Mouse (Mus musculus): ENCODE measurements around the gene Crls1. TPM values are rescaled to one million over a fixed set of nuclear protein-coding genes. Genes with fewer than 3 reads are reported as not detected.
A peak's percentile ranks its signal among the peaks of the same experiment; 100 is the strongest.

Gene Crls1
- 28.3 TPM in 2 replicates for polyA plus RNA-seq (2012; rRNA removed)

DNA sequence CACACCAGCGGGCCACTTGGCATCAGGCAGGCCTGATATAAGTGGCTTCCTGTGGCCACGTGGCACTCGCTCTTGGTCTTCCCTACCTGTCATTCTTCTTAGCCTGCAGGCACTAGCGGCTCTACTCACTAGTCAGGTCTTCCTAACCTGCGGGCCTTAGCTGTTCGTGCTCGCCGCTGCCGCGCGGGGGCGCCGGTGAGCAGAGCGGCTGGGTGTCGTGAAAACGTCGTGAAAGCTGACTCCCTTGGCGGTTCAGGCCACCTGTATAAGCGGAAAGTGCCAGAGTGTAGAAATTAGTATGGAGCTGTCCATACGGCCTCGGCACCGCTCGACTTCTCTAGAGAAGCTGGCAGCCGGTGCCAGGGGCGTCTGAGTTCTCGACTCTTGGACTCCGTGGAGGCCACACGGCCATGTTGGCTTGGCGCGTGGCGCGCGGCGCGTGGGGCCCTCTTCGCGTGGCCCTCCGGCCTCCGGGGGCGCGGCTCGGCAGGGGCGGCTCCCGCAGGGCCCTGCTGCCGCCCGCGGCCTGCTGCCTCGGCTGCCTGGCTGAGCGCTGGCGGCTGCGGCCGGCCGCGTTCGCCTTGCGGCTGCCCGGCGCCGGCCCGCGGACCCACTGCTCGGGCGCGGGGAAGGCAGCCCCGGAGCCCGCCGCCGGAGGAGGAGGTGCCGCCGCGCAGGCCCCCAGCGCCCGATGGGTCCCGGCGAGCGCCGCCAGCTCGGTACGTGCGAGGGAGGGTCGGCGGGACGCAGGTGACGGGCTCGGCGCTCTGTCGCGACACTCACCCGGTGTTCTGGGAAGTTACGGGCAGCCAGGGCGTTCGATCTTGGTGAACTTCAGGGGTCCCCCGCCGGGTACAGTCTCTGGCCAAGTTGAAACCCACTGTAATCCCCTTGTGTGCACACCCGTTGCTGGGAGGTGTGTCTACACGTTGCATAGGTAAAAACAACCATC, at the start of gene Crls1:
Gene Crls1 (plus strand): TSS at position 260 of the 952 bp plus-strand sequence.
- Histone ChIP-seq H3K4me1 (ENCODE audit: control insufficient read depth, insufficient read depth, low read length) (peaks cover 6% of the 10 kb centered on the region), H3K27ac (ENCODE audit: insufficient read depth, low read length) (no peak within 1 kb of the TSS), H3K4me3 (ENCODE audit: insufficient read depth, low read length) (peak within 1 kb of the TSS; percentile 94)
- TF ChIP-seq POLR2A (IDR thresholded peaks at IDR 0.05; ENCODE audit: extremely low read depth, insufficient read depth, low read length) (peak; percentile 63), CTCF (IDR thresholded peaks at IDR 0.05; ENCODE audit: extremely low read depth, insufficient read depth, low read length) (peak; percentile 71)

DNA sequence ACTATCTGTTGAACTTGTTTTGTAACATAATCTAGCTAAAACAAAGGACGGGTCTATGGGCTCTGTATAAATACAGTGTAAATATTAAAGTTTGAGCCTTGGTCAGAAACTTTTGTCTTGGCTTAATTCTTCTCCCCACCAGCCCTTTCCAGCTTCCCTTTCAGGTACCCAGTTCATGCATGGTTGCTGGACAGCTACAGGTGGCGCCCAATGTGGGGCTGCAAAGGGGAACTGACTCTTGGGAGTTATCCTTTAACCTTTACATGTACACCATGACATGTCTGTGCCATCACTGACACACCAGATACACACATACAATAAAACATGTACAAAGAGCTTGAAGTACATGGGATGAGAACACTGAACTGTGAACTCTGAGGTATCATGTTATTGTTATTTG, 43.5 kb upstream of the Crls1 start:
- no peak for TF ChIP-seq CTCF (IDR thresholded peaks at IDR 0.05; ENCODE audit: extremely low read depth, insufficient read depth, low read length)
- no peak for TF ChIP-seq POLR2A (IDR thresholded peaks at IDR 0.05; ENCODE audit: extremely low read depth, insufficient read depth, low read length)
- no peak overlapping the region for H3K4me3 ChIP-seq (ENCODE audit: insufficient read depth, low read length)
- H3K27ac ChIP-seq (ENCODE audit: insufficient read depth, low read length): no peak overlapping the region
- H3K4me1 ChIP-seq (ENCODE audit: control insufficient read depth, insufficient read depth, low read length): no peaks in the 10 kb centered on the region

DNA sequence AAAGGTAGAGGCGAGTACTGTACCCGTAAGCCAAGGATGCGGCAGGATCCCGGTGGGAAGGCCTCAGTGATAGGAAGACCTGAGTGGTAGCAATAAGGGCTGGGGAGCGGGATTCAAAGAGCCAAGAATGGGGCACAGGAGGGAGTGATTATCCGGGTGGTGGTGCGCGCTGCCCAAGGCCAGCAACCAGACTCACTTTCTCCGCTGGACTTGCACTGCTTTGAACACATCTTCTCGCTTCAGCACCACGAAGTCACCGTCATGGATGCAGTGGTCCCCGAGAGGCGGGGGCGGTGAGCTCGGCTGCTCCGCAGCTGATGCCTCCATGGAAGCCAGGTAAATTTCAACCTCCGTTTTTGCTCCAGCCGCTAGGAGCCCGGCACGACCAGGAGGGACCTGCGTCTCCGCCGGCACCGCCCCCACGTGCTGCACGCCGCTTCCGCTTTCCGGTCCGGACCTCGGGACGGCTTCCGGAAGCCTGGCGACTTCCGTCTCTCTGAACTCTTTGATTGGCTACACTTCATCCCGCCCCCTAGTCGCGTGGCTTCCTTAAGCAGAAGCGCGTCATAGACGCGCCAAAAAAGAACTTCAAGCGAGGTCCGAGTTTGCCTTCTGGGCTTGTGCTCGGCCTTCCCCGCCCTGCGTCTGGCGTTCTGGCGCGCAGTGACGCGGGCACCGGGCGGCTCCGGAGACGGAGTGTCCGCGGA, 30.7 kb upstream of the Crls1 start, which contains the start of the genes Trmt6 and Mcm8:
Gene Trmt6 (minus strand): TSS at position 448 of the 707 bp plus-strand sequence.
Gene Mcm8 (plus strand): TSS at position 534 of the 707 bp plus-strand sequence.
- peak within 1 kb of the TSS; percentile 89 for H3K4me3 ChIP-seq (ENCODE audit: insufficient read depth, low read length)
- no peak within 1 kb of the TSS for H3K27ac ChIP-seq (ENCODE audit: insufficient read depth, low read length)
- peaks cover 3% of the 10 kb centered on the region; the same call in 1 of the 2 replicates for H3K4me1 ChIP-seq (ENCODE audit: control insufficient read depth, insufficient read depth, low read length)
- TF ChIP-seq POLR2A (IDR thresholded peaks at IDR 0.05; ENCODE audit: extremely low read depth, insufficient read depth, low read length) (peak; percentile 53; the same call in 1 of the 2 replicates), CTCF (IDR thresholded peaks at IDR 0.05; ENCODE audit: extremely low read depth, insufficient read depth, low read length) (no peak)

DNA sequence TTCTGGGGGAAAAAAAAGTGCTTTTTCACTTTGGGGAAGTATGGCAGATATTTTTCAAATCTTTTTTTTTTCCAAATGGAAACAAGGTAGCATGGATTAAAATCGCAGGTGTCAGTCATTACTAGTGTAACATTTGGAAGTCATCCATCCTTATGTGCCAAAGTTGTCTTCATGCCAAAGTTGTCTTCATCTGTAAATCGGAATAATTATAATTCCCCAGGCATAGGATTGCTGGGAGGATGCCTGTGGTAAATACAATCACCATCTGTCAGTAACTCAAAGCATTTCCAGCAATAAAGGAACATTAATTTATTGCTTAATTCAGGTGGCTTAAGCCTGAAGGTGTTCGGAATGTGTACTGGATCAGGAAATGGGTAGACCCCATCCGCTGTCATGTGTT, 5.4 kb upstream of the Crls1 start:
- Histone ChIP-seq H3K27ac (ENCODE audit: insufficient read depth, low read length) (no peak overlapping the region), H3K4me1 (ENCODE audit: control insufficient read depth, insufficient read depth, low read length) (no peaks in the 10 kb centered on the region), H3K4me3 (ENCODE audit: insufficient read depth, low read length) (no peak overlapping the region)
- no peak for TF ChIP-seq CTCF (IDR thresholded peaks at IDR 0.05; ENCODE audit: extremely low read depth, insufficient read depth, low read length)
- TF ChIP-seq POLR2A (IDR thresholded peaks at IDR 0.05; ENCODE audit: extremely low read depth, insufficient read depth, low read length): no peak

DNA sequence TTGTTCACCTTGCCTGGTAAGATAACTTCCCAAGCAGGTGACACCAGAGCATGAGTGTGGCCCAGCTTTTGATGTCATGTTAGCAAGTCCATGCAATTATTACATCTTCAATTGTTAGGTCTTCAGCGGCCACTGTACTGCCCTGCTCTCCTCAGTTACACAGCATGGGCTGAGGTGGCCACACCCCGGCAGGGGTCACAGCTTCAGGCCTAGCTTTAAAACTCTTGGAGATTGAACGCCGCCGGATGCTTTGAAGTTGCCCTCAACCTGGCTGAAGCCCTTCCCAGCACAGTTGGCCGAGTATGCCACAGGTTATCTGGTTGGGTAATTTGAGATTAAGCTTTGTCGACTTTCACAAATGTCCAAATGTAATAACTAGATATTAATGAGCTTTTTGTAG, 1.1 kb downstream of the Crls1 start:
- no peak overlapping the region for H3K27ac ChIP-seq (ENCODE audit: insufficient read depth, low read length)
- H3K4me1 ChIP-seq (ENCODE audit: control insufficient read depth, insufficient read depth, low read length): peaks cover 6% of the 10 kb centered on the region
- no peak for TF ChIP-seq POLR2A (IDR thresholded peaks at IDR 0.05; ENCODE audit: extremely low read depth, insufficient read depth, low read length)
- no peak for TF ChIP-seq CTCF (IDR thresholded peaks at IDR 0.05; ENCODE audit: extremely low read depth, insufficient read depth, low read length)
- H3K4me3 ChIP-seq (ENCODE audit: insufficient read depth, low read length): peak overlapping the region; percentile 94

DNA sequence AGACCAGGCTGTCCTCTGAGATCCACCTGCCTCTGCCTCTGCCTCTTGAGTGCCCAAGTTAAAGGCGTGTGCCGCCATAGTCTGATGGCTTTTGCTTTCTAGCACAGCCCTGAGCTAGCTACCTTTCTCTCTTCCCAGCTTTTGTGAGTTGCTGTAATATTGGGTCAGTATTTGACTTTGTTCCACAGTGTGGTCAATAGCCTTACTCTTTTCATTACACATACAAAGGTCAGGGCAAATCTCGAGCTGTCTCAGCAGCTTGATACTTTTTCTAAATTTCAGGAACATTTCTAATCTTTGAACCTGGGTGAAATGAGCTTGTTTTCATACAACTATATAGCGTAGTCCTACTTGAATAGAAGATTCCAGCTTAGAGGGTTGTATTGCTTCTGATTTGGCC, 1.9 kb downstream of the Crls1 start:
- TF ChIP-seq POLR2A (IDR thresholded peaks at IDR 0.05; ENCODE audit: extremely low read depth, insufficient read depth, low read length) (no peak), CTCF (IDR thresholded peaks at IDR 0.05; ENCODE audit: extremely low read depth, insufficient read depth, low read length) (no peak)
- H3K4me3 ChIP-seq (ENCODE audit: insufficient read depth, low read length): peak overlapping the region; percentile 94; the same call in 1 of the 2 replicates
- no peak overlapping the region for H3K27ac ChIP-seq (ENCODE audit: insufficient read depth, low read length)
- H3K4me1 ChIP-seq (ENCODE audit: control insufficient read depth, insufficient read depth, low read length): peaks cover 6% of the 10 kb centered on the region

DNA sequence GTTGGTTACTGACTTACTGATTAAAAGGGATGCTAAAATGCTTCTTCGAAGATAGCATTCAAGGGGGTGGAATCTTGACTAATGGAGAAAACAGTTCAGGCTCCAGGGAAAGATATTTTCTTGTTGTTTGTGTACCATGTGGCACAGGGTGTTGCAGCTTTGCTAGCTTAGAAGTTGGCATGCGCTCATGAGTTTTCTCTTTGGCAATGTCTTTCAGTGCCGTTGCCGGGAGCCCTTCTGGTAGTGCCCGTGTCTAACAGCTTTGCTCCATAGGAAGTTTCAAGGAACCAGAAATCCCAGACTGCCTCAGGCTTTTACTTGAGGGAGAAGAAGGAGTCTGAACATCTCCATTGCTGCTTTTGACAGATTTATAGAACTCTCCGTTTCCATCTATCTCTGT, 2.7 kb downstream of the Crls1 start:
- H3K4me3 ChIP-seq (ENCODE audit: insufficient read depth, low read length): no peak overlapping the region
- TF ChIP-seq POLR2A (IDR thresholded peaks at IDR 0.05; ENCODE audit: extremely low read depth, insufficient read depth, low read length) (no peak), CTCF (IDR thresholded peaks at IDR 0.05; ENCODE audit: extremely low read depth, insufficient read depth, low read length) (no peak)
- H3K4me1 ChIP-seq (ENCODE audit: control insufficient read depth, insufficient read depth, low read length): peaks cover 6% of the 10 kb centered on the region
- no peak overlapping the region for H3K27ac ChIP-seq (ENCODE audit: insufficient read depth, low read length)

DNA sequence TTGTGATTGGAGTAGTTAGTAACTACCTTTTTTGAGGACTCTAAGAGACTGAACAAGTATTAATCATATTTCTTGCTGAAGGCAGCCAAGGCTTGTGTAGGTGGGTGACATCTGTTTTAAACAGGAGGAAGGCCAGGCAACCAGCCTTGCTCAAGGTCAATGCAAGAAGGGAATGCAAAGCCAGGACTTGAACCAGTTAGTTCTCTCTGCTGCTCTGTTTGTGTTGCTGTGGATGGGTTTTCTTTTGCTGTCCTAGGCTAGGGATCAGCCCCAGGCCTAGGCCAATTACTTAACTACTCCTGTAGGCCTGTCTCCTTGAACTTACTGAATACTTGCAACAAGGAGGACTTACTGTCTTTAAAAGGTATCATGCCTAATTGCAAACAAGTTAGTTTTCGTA, 6.6 kb downstream of the Crls1 start:
- Histone ChIP-seq H3K4me3 (ENCODE audit: insufficient read depth, low read length) (no peak overlapping the region), H3K4me1 (ENCODE audit: control insufficient read depth, insufficient read depth, low read length) (peaks cover 3% of the 10 kb centered on the region; the same call in 1 of the 2 replicates), H3K27ac (ENCODE audit: insufficient read depth, low read length) (no peak overlapping the region)
- TF ChIP-seq POLR2A (IDR thresholded peaks at IDR 0.05; ENCODE audit: extremely low read depth, insufficient read depth, low read length): no peak
- TF ChIP-seq CTCF (IDR thresholded peaks at IDR 0.05; ENCODE audit: extremely low read depth, insufficient read depth, low read length): no peak

DNA sequence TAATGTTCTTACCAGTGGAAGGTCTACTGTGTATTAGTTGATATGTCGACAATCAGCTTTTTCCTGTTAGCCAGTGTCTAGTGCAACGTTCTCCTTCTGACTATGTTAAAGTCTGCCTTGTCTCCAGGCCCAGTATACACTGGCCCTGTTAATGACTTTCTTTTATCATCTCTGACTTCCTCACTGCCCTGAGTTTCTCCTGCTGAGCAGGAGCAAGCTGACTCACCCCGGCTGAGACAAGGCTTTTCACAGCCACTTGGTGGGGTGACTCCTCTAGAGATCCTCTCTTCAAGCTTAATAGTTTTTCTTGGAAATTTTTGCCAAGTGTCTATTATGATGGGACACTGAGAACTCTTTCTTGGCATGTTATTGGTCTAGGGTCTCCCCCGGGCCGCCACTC, 9.9 kb downstream of the Crls1 start:
- H3K4me3 ChIP-seq (ENCODE audit: insufficient read depth, low read length): no peak overlapping the region
- H3K4me1 ChIP-seq (ENCODE audit: control insufficient read depth, insufficient read depth, low read length): no peaks in the 10 kb centered on the region; the same call in 1 of the 2 replicates
- no peak for TF ChIP-seq CTCF (IDR thresholded peaks at IDR 0.05; ENCODE audit: extremely low read depth, insufficient read depth, low read length)
- TF ChIP-seq POLR2A (IDR thresholded peaks at IDR 0.05; ENCODE audit: extremely low read depth, insufficient read depth, low read length): no peak
- H3K27ac ChIP-seq (ENCODE audit: insufficient read depth, low read length): no peak overlapping the region

All from cortical plate, adult 2 months (tissue).